Mouse (Mus musculus) G1E (cell line): Measurements from ENCODE around the gene Ret.

ENCODE experiments used
- CTCF ChIP-seq: IDR thresholded peaks from 2 replicates; pipeline ENCODE4 v1.5.1; 2012; ENCODE audit warnings: low read depth, low read length, inconsistent platforms, mixed read lengths
- GATA1 ChIP-seq: IDR thresholded peaks from 2 replicates; pipeline ENCODE4 v1.6.1; 2012; ENCODE audit warnings: borderline replicate concordance, low read length, inconsistent platforms, mixed read lengths
- GATA2 ChIP-seq: IDR thresholded peaks from 2 replicates; pipeline ENCODE4 v1.6.1; 2012; ENCODE audit warnings: low read depth, low read length, inconsistent platforms, borderline replicate concordance
- POLR2AphosphoS5 ChIP-seq: IDR thresholded peaks from 2 replicates; pipeline ENCODE4 v1.6.1; 2012; ENCODE audit warnings: low read depth, low read length, inconsistent platforms; ENCODE audit not compliant: insufficient replicate concordance
- TAL1 ChIP-seq: conservative IDR thresholded peaks from 2 replicates; pipeline ENCODE4 v1.6.1; 2012; ENCODE audit warnings: low read depth, low read length, inconsistent platforms, mixed read lengths

GRCm38 (mm10) chr6:118222471-118222870 lies 25.0 kb upstream of the Ret start:
- no peak for TF ChIP-seq CTCF
- TF ChIP-seq GATA1: no peak
- TF ChIP-seq TAL1: no peak
- no peak for TF ChIP-seq POLR2AphosphoS5
- TF ChIP-seq GATA2: no peak
